Mouse (Mus musculus): ENCODE measurements around the gene Tedc2.

Gene Tedc2

GRCm38 (mm10) chr17:24220435-24221411, at the start of gene Tedc2:
TSS of gene Tedc2 (minus strand) at chr17:24220851.
- DNase-seq = peak; percentile 92

GRCm38 (mm10) chr17:24267133-24267532, 46.5 kb upstream of the Tedc2 start:
- DNase-seq = no peak

GRCm38 (mm10) chr17:24264766-24265165, 44.1 kb upstream of the Tedc2 start:
- DNase-seq = no peak

- no peak for DNase-seq
These were observed 39.9 kb upstream of the Tedc2 start for GRCm38 (mm10) chr17:24260516-24260915.

GRCm38 (mm10) chr17:24259702-24260101, 39.1 kb upstream of the Tedc2 start:
- DNase-seq = no peak

- DNase-seq = no peak
These were observed 38.3 kb upstream of the Tedc2 start for GRCm38 (mm10) chr17:24258981-24259380.

- no peak for DNase-seq
These were observed 31.7 kb upstream of the Tedc2 start for GRCm38 (mm10) chr17:24252329-24252728.

GRCm38 (mm10) chr17:24251320-24252069, 30.8 kb upstream of the Tedc2 start, which contains the start of gene Ccnf:
TSS of gene Ccnf (minus strand) at chr17:24251484.
- peak; percentile 97 for DNase-seq

- DNase-seq = no peak
These were observed 30.3 kb upstream of the Tedc2 start for GRCm38 (mm10) chr17:24250988-24251319.

- peak; percentile 40 for DNase-seq
These were observed 28.0 kb upstream of the Tedc2 start for GRCm38 (mm10) chr17:24248641-24249040.

GRCm38 (mm10) chr17:24244061-24244460, 23.4 kb upstream of the Tedc2 start:
- DNase-seq = no peak

- peak; percentile 66 for DNase-seq
These were observed 22.8 kb upstream of the Tedc2 start for GRCm38 (mm10) chr17:24243311-24243969.

GRCm38 (mm10) chr17:24236921-24237320, 16.3 kb upstream of the Tedc2 start:
- no peak for DNase-seq

GRCm38 (mm10) chr17:24236479-24236878, 15.8 kb upstream of the Tedc2 start:
- no peak for DNase-seq

GRCm38 (mm10) chr17:24227941-24228340, 7.3 kb upstream of the Tedc2 start:
- DNase-seq = no peak

GRCm38 (mm10) chr17:24226721-24227120, 6.1 kb upstream of the Tedc2 start:
- DNase-seq = no peak

- no peak for DNase-seq
These were observed 5.2 kb upstream of the Tedc2 start for GRCm38 (mm10) chr17:24225851-24226250.

- no peak for DNase-seq
These were observed 4.1 kb upstream of the Tedc2 start for GRCm38 (mm10) chr17:24224741-24225140.

GRCm38 (mm10) chr17:24223513-24223912, 2.9 kb upstream of the Tedc2 start:
- DNase-seq = no peak

- DNase-seq = no peak
These were observed 2.0 kb upstream of the Tedc2 start for GRCm38 (mm10) chr17:24222653-24223052.

- no peak for DNase-seq
These were observed 3.8 kb downstream of the Tedc2 start for GRCm38 (mm10) chr17:24216836-24217235.

- DNase-seq = no peak
These were observed 7.5 kb downstream of the Tedc2 start for GRCm38 (mm10) chr17:24213186-24213585.

GRCm38 (mm10) chr17:24212441-24213018, 8.1 kb downstream of the Tedc2 start:
- DNase-seq = no peak

Data from thymus, postnatal 14 days (tissue).